Mouse (Mus musculus) liver, embryonic 11.5 days (tissue): ENCODE measurements at regions not wholly inside any gene's neighbourhood (a gene's known extent, or its start where the extent isn't known, plus 50 kb on each side); places are given as distances from the start of the nearest gene placed in this dataset.

Source experiments
- ATAC-seq: fragments of 200-750 bp; cut with Nextera tagmentation; replicated peaks from 2 replicates; pipeline ENCODE4 v1.8.0; 2017; ENCODE audit warnings: moderate number of reproducible peaks, mild to moderate bottlenecking, moderate TSS enrichment, moderate library complexity; ENCODE audit not compliant: low FRiP score
- DNase-seq: peaks from one replicate; pipeline ENCODE4 v3.0.0-alpha.2; 2017; ENCODE audit warnings: low spot score
- H3K27ac ChIP-seq: fragments of 300-500 bp; sonication (generic); 2 replicates; pipeline ENCODE4 v1.5.1; 2014; ENCODE audit warnings: mild to moderate bottlenecking, low read depth, low read length, control low read depth
- H3K27me3 ChIP-seq: fragments of 300-500 bp; sonication (generic); replicated peaks from 2 replicates; pipeline ENCODE4 v1.6.1; 2014; ENCODE audit warnings: low read length, mixed read lengths; ENCODE audit not compliant: control insufficient read depth, insufficient read depth
- H3K36me3 ChIP-seq: fragments of 300-500 bp; sonication (generic); 2 replicates; pipeline ENCODE4 v1.6.1; 2014; ENCODE audit warnings: mild to moderate bottlenecking, low read length, moderate library complexity, mixed read lengths; ENCODE audit not compliant: control insufficient read depth, insufficient read depth
- H3K4me1 ChIP-seq: fragments of 300-500 bp; sonication (generic); replicated peaks from 2 replicates; pipeline ENCODE4 v1.6.1; 2014; ENCODE audit warnings: low read length, mixed read lengths; ENCODE audit not compliant: control insufficient read depth, insufficient read depth
- H3K4me2 ChIP-seq: fragments of 300-500 bp; sonication (generic); 2 replicates; pipeline ENCODE4 v1.6.1; 2014; ENCODE audit warnings: mild to moderate bottlenecking, control low read depth, moderate library complexity
- H3K4me3 ChIP-seq: fragments of 300-500 bp; sonication (generic); 2 replicates; pipeline ENCODE4 v1.5.1; 2014; ENCODE audit warnings: low read depth, low read length, control low read depth
- H3K9ac ChIP-seq: fragments of 300-500 bp; sonication (generic); 2 replicates; pipeline ENCODE4 v1.6.1; 2014; ENCODE audit warnings: low read depth, low read length, control low read depth
- H3K9me3 ChIP-seq: fragments of 300-500 bp; sonication (generic); 2 replicates; pipeline ENCODE4 v1.6.1; 2016; ENCODE audit warnings: low read length, inconsistent platforms, mixed read lengths; ENCODE audit not compliant: control insufficient read depth
- WGBS: fragments of 180-500 bp; shearing (Covaris S2); extraction: QIAGEN DNeasy Blood & Tissue Kit; methylation state at CpG from one replicate; pipeline ENCODE4 v1.1.7; 2014; 5-methylcytosine and 5-hydroxymethylcytosine counted together

- no peak overlapping the region for H3K4me2 ChIP-seq
- no peak for ATAC-seq
- H3K4me3 ChIP-seq = no peak overlapping the region
- H3K27me3 ChIP-seq = no peaks in the 10 kb centered on the region
- no peaks in the 10 kb centered on the region for H3K36me3 ChIP-seq
- H3K4me1 ChIP-seq = no peaks in the 10 kb centered on the region
- no peaks in the 10 kb centered on the region for H3K9me3 ChIP-seq
- H3K27ac ChIP-seq = no peak overlapping the region
- WGBS = 55% methylated on average over 6 of the region's 6 CpGs
- no peak for DNase-seq
- no peak overlapping the region for H3K9ac ChIP-seq
These were observed 725.4 kb downstream of the Kcnj2 start for GRCm38 (mm10) chr11:111791267-111791926.

- no peaks in the 10 kb centered on the region for H3K9me3 ChIP-seq
- H3K36me3 ChIP-seq = no peaks in the 10 kb centered on the region
- no peak for ATAC-seq
- no peak overlapping the region for H3K4me2 ChIP-seq
- no peak overlapping the region for H3K27ac ChIP-seq
- no peaks in the 10 kb centered on the region for H3K4me1 ChIP-seq
- no peak for DNase-seq
- 69% methylated on average over 3 of the region's 3 CpGs for WGBS
- no peak overlapping the region for H3K4me3 ChIP-seq
- no peaks in the 10 kb centered on the region for H3K27me3 ChIP-seq
- H3K9ac ChIP-seq = no peak overlapping the region
These were observed 735.1 kb downstream of the Kcnj2 start for GRCm38 (mm10) chr11:111801033-111801432.

GRCm38 (mm10) chr11:111816176-111816775 lies 750.3 kb downstream of the Kcnj2 start:
- Histone ChIP-seq H3K4me3 (no peak overlapping the region), H3K9me3 (no peaks in the 10 kb centered on the region), H3K27ac (no peak overlapping the region), H3K9ac (no peak overlapping the region), H3K4me1 (no peaks in the 10 kb centered on the region), H3K36me3 (no peaks in the 10 kb centered on the region), H3K4me2 (no peak overlapping the region), H3K27me3 (no peaks in the 10 kb centered on the region)
- DNase-seq (no peak), ATAC-seq (no peak)
- 92% methylated on average over 18 of the region's 18 CpGs for WGBS

GRCm38 (mm10) chr11:111818124-111818523 lies 752.2 kb downstream of the Kcnj2 start:
- Histone ChIP-seq H3K36me3 (no peaks in the 10 kb centered on the region), H3K4me1 (no peaks in the 10 kb centered on the region), H3K9ac (no peak overlapping the region), H3K4me2 (no peak overlapping the region), H3K4me3 (no peak overlapping the region), H3K9me3 (no peaks in the 10 kb centered on the region), H3K27me3 (no peaks in the 10 kb centered on the region), H3K27ac (no peak overlapping the region)
- 6% methylated on average over 10 of the region's 10 CpGs for WGBS
- DNase-seq (no peak), ATAC-seq (no peak)

- H3K4me3 ChIP-seq = no peak overlapping the region
- WGBS = 62% methylated on average over 7 of the region's 7 CpGs
- DNase-seq (no peak), ATAC-seq (no peak)
- no peaks in the 10 kb centered on the region for H3K4me1 ChIP-seq
- H3K9ac ChIP-seq = no peak overlapping the region
- H3K36me3 ChIP-seq = no peaks in the 10 kb centered on the region
- H3K27me3 ChIP-seq = no peaks in the 10 kb centered on the region
- no peaks in the 10 kb centered on the region for H3K9me3 ChIP-seq
- H3K27ac ChIP-seq = no peak overlapping the region
- no peak overlapping the region for H3K4me2 ChIP-seq
These were observed 754.4 kb downstream of the Kcnj2 start for GRCm38 (mm10) chr11:111820356-111820755.

GRCm38 (mm10) chr11:111828455-111828854 lies 762.5 kb downstream of the Kcnj2 start:
- H3K27ac ChIP-seq = no peak overlapping the region
- ATAC-seq (no peak), DNase-seq (no peak)
- no peak overlapping the region for H3K4me2 ChIP-seq
- H3K36me3 ChIP-seq = no peaks in the 10 kb centered on the region
- H3K4me3 ChIP-seq = no peak overlapping the region
- H3K27me3 ChIP-seq = no peaks in the 10 kb centered on the region
- no peak overlapping the region for H3K9ac ChIP-seq
- no peaks in the 10 kb centered on the region for H3K4me1 ChIP-seq
- WGBS = 75% methylated on average over 8 of the region's 8 CpGs
- H3K9me3 ChIP-seq = no peaks in the 10 kb centered on the region

- no peak overlapping the region for H3K4me2 ChIP-seq
- no peak for ATAC-seq
- 62% methylated on average over 5 of the region's 5 CpGs for WGBS
- H3K4me1 ChIP-seq = no peaks in the 10 kb centered on the region; the same call in 1 of the 2 replicates
- H3K27me3 ChIP-seq = no peaks in the 10 kb centered on the region
- no peaks in the 10 kb centered on the region for H3K9me3 ChIP-seq
- H3K36me3 ChIP-seq = no peaks in the 10 kb centered on the region
- no peak overlapping the region for H3K4me3 ChIP-seq
- H3K27ac ChIP-seq = no peak overlapping the region
- DNase-seq = no peak
- H3K9ac ChIP-seq = no peak overlapping the region
These were observed 773.0 kb downstream of the Kcnj2 start for GRCm38 (mm10) chr11:111838996-111839395.

- 17% methylated on average over 4 of the region's 4 CpGs for WGBS
- no peak overlapping the region for H3K9ac ChIP-seq
- H3K9me3 ChIP-seq = no peaks in the 10 kb centered on the region
- H3K4me3 ChIP-seq = no peak overlapping the region
- no peaks in the 10 kb centered on the region; the same call in 1 of the 2 replicates for H3K4me1 ChIP-seq
- no peaks in the 10 kb centered on the region for H3K36me3 ChIP-seq
- H3K4me2 ChIP-seq = no peak overlapping the region
- no peak for DNase-seq
- H3K27ac ChIP-seq = no peak overlapping the region
- H3K27me3 ChIP-seq = no peaks in the 10 kb centered on the region
- 0 out of 2 replicates have a peak, but pooled peaks have one; percentile 18 for ATAC-seq
These were observed 777.8 kb downstream of the Kcnj2 start for GRCm38 (mm10) chr11:111843728-111844258.
